Comparison of ENCODE assay signal across 8 mouse cellular contexts in genomic region chr4:126130502-126130901, GRCm38 (mm10). TPM values are rescaled to one million over a fixed set of nuclear protein-coding genes. Genes with fewer than 3 reads are reported as not detected.
DNase-seq lines count a peak whose midpoint lies in the region; ATAC-seq and TF ChIP-seq lines count a peak whose summit lies in the region.

No protein-coding gene starts in this region.

- no peaks in the 10 kb centered on the region for H3K27me3 ChIP-seq in forebrain, embryonic 12.5 days
- no peaks in the 10 kb centered on the region for H3K27me3 ChIP-seq in forebrain, embryonic 14.5 days (replicated peaks; ENCODE audit: control insufficient read depth, insufficient read depth, low read length)
- H3K27me3 ChIP-seq in intestine, postnatal 0 days (replicated peaks; ENCODE audit: control insufficient read depth, insufficient read depth, low read length), result no peaks in the 10 kb centered on the region
- H3K27me3 ChIP-seq in lung, embryonic 16.5 days (ENCODE audit: control insufficient read depth, insufficient read depth, low read depth, low read length), result no peaks in the 10 kb centered on the region

- no peak for TF ChIP-seq CTCF in intestine, postnatal 0 days (IDR thresholded peaks at IDR 0.05; ENCODE audit: low read depth)

- no peak for DNase-seq in forebrain, embryonic 14.5 days (ENCODE audit: low spot score)
- DNase-seq in spleen, adult 18-20 months, result no peak
- DNase-seq in ovary, adult 18-20 months (ENCODE audit: low spot score), result no peak
- DNase-seq in cerebellum, adult 11 months, result no peak

- H3K36me3 ChIP-seq in forebrain, embryonic 12.5 days (replicated peaks), result peaks cover 66% of the 10 kb centered on the region
- H3K36me3 ChIP-seq in forebrain, embryonic 14.5 days (ENCODE audit: control insufficient read depth, insufficient read depth, low read length), result peaks cover 57% of the 10 kb centered on the region
- H3K36me3 ChIP-seq in intestine, postnatal 0 days (ENCODE audit: control insufficient read depth, insufficient read depth), result peaks cover 67% of the 10 kb centered on the region
- H3K36me3 ChIP-seq in lung, embryonic 16.5 days (ENCODE audit: control insufficient read depth, insufficient read depth, low read length), result peaks cover 25% of the 10 kb centered on the region

- peak overlapping the region; percentile 2; the same call in 1 of the 2 replicates for H3K27ac ChIP-seq in forebrain, embryonic 12.5 days
- no peak overlapping the region for H3K27ac ChIP-seq in forebrain, embryonic 14.5 days (ENCODE audit: low read depth, low read length)
- H3K27ac ChIP-seq in brown adipose tissue, adult 24 weeks (replicated peaks; ENCODE audit: low read depth, low read length), result peak overlapping the region; percentile 26
- peak overlapping the region; percentile 62 for H3K27ac ChIP-seq in intestine, postnatal 0 days (ENCODE audit: low read depth, low read length)
- peak overlapping the region; percentile 98 for H3K27ac ChIP-seq in lung, embryonic 16.5 days (ENCODE audit: low read length)

- ATAC-seq in forebrain, embryonic 12.5 days (ENCODE audit: low FRiP score), result no peak
- ATAC-seq in forebrain, embryonic 14.5 days, result no peak
- no peak for ATAC-seq in intestine, postnatal 0 days
- peak; percentile 71 for ATAC-seq in lung, embryonic 16.5 days (ENCODE audit: low read depth)

- no peak overlapping the region for H3K9ac ChIP-seq in forebrain, embryonic 12.5 days
- H3K9ac ChIP-seq in forebrain, embryonic 14.5 days (ENCODE audit: low read length), result no peak overlapping the region
- H3K9ac ChIP-seq in intestine, postnatal 0 days (ENCODE audit: low read depth, low read length), result no peak overlapping the region
- 0 out of 2 replicates have a peak overlapping the region, but pooled peaks have one; percentile 43 for H3K9ac ChIP-seq in lung, embryonic 16.5 days (ENCODE audit: low read length)

- H3K4me1 ChIP-seq in forebrain, embryonic 12.5 days, result peaks cover 16% of the 10 kb centered on the region
- peaks cover 4% of the 10 kb centered on the region for H3K4me1 ChIP-seq in forebrain, embryonic 14.5 days (ENCODE audit: control insufficient read depth, insufficient read depth, low read length)
- H3K4me1 ChIP-seq in brown adipose tissue, adult 24 weeks (ENCODE audit: control insufficient read depth, insufficient read depth, insufficient read length, low read length), result peaks cover 28% of the 10 kb centered on the region
- no peaks in the 10 kb centered on the region for H3K4me1 ChIP-seq in intestine, postnatal 0 days (replicated peaks; ENCODE audit: control insufficient read depth, insufficient read depth, low read length)
- H3K4me1 ChIP-seq in lung, embryonic 16.5 days (replicated peaks; ENCODE audit: control insufficient read depth, insufficient read depth, low read length), result peaks cover 43% of the 10 kb centered on the region

- 90% methylated on average over 11 of the region's 11 CpGs for WGBS in forebrain, embryonic 12.5 days
- WGBS in forebrain, embryonic 14.5 days, result 84% methylated on average over 11 of the region's 11 CpGs
- WGBS in intestine, postnatal 0 days, result 53% methylated on average over 11 of the region's 11 CpGs
- 12% methylated on average over 11 of the region's 11 CpGs for WGBS in lung, embryonic 16.5 days

- no peak overlapping the region for H3K4me2 ChIP-seq in forebrain, embryonic 12.5 days
- H3K4me2 ChIP-seq in forebrain, embryonic 14.5 days (ENCODE audit: low read length), result no peak overlapping the region
- H3K4me2 ChIP-seq in intestine, postnatal 0 days (replicated peaks; ENCODE audit: low read depth), result no peak overlapping the region
- H3K4me2 ChIP-seq in lung, embryonic 16.5 days (ENCODE audit: low read depth, low read length), result peak overlapping the region; percentile 25

- no peak overlapping the region for H3K4me3 ChIP-seq in forebrain, embryonic 12.5 days (replicated peaks)
- H3K4me3 ChIP-seq in forebrain, embryonic 14.5 days (ENCODE audit: low read depth, low read length), result no peak overlapping the region
- H3K4me3 ChIP-seq in brown adipose tissue, adult 24 weeks (ENCODE audit: insufficient read depth, low read depth, low read length), result no peak overlapping the region
- no peak overlapping the region for H3K4me3 ChIP-seq in intestine, postnatal 0 days (ENCODE audit: low read depth, low read length)
- H3K4me3 ChIP-seq in lung, embryonic 16.5 days (ENCODE audit: low read length), result no peak overlapping the region

- H3K9me3 ChIP-seq in forebrain, embryonic 12.5 days, result no peaks in the 10 kb centered on the region
- no peaks in the 10 kb centered on the region for H3K9me3 ChIP-seq in forebrain, embryonic 14.5 days (replicated peaks; ENCODE audit: control insufficient read depth, low read length)
- H3K9me3 ChIP-seq in intestine, postnatal 0 days (ENCODE audit: control insufficient read depth), result no peaks in the 10 kb centered on the region
- H3K9me3 ChIP-seq in lung, embryonic 16.5 days (ENCODE audit: control insufficient read depth, low read length), result no peaks in the 10 kb centered on the region

RNA-seq across cellular contexts. Expression of gene Eva1b, which starts 17.0 kb away (rescaled TPM):
- polyA plus RNA-seq in forebrain, embryonic 12.5 days (2016; fragmentation: Nextera tagmentation; extraction: Ambion mirVana), result 13.1 and 15.9 TPM in 2 replicates
- 13.4 and 14.2 TPM in 2 replicates for polyA plus RNA-seq in forebrain, embryonic 14.5 days (2014; fragmentation: Nextera tagmentation; extraction: Ambion mirVana)
- polyA plus RNA-seq in brown adipose tissue, adult 24 weeks (2012; ENCODE audit: insufficient read depth, insufficient read length, missing spikeins), result 8.6 and 13.5 TPM in 2 replicates
- polyA plus RNA-seq in intestine, postnatal 0 days (2015; fragmentation: Nextera tagmentation; extraction: Ambion mirVana), result 28.9 and 29.0 TPM in 2 replicates
- 98.0 and 108 TPM in 2 replicates for polyA plus RNA-seq in lung, embryonic 16.5 days (2015; fragmentation: Nextera tagmentation; extraction: Ambion mirVana)

RNA-seq across cellular contexts. Expression of gene Stk40, which starts 26.7 kb away (rescaled TPM):
- 42.8 and 48.5 TPM in 2 replicates for polyA plus RNA-seq in forebrain, embryonic 12.5 days (2016; fragmentation: Nextera tagmentation; extraction: Ambion mirVana)
- polyA plus RNA-seq in forebrain, embryonic 14.5 days (2014; fragmentation: Nextera tagmentation; extraction: Ambion mirVana), result 22.2 and 25.1 TPM in 2 replicates
- polyA plus RNA-seq in brown adipose tissue, adult 24 weeks (2012; ENCODE audit: insufficient read depth, insufficient read length, missing spikeins), result 53.8 and 65.5 TPM in 2 replicates
- polyA plus RNA-seq in intestine, postnatal 0 days (2015; fragmentation: Nextera tagmentation; extraction: Ambion mirVana), result 14.5 and 14.6 TPM in 2 replicates
- 37.7 and 40.3 TPM in 2 replicates for polyA plus RNA-seq in lung, embryonic 16.5 days (2015; fragmentation: Nextera tagmentation; extraction: Ambion mirVana)

RNA-seq across cellular contexts. Expression of gene Sh3d21, which starts 32.8 kb away (rescaled TPM):
- polyA plus RNA-seq in forebrain, embryonic 12.5 days (2016; fragmentation: Nextera tagmentation; extraction: Ambion mirVana), result 0.96 and 1.5 TPM in 2 replicates
- polyA plus RNA-seq in forebrain, embryonic 14.5 days (2014; fragmentation: Nextera tagmentation; extraction: Ambion mirVana), result 1.1 TPM in 2 replicates
- 2.1 and 3.5 TPM in 2 replicates for polyA plus RNA-seq in brown adipose tissue, adult 24 weeks (2012; ENCODE audit: insufficient read depth, insufficient read length, missing spikeins)
- 10.0 and 12.3 TPM in 2 replicates for polyA plus RNA-seq in intestine, postnatal 0 days (2015; fragmentation: Nextera tagmentation; extraction: Ambion mirVana)
- polyA plus RNA-seq in lung, embryonic 16.5 days (2015; fragmentation: Nextera tagmentation; extraction: Ambion mirVana), result 9.2 and 12.3 TPM in 2 replicates

RNA-seq across cellular contexts. Expression of gene Lsm10, which starts 34.1 kb away (rescaled TPM):
- polyA plus RNA-seq in forebrain, embryonic 12.5 days (2016; fragmentation: Nextera tagmentation; extraction: Ambion mirVana), result 41.9 and 46.6 TPM in 2 replicates
- 63.1 and 76.6 TPM in 2 replicates for polyA plus RNA-seq in forebrain, embryonic 14.5 days (2014; fragmentation: Nextera tagmentation; extraction: Ambion mirVana)
- 19.2 and 24.1 TPM in 2 replicates for polyA plus RNA-seq in brown adipose tissue, adult 24 weeks (2012; ENCODE audit: insufficient read depth, insufficient read length, missing spikeins)
- 49.0 and 50.4 TPM in 2 replicates for polyA plus RNA-seq in intestine, postnatal 0 days (2015; fragmentation: Nextera tagmentation; extraction: Ambion mirVana)
- polyA plus RNA-seq in lung, embryonic 16.5 days (2015; fragmentation: Nextera tagmentation; extraction: Ambion mirVana), result 57.2 and 57.7 TPM in 2 replicates
